ENCODE assay signal across 20 mouse cellular contexts in the genomic region with DNA sequence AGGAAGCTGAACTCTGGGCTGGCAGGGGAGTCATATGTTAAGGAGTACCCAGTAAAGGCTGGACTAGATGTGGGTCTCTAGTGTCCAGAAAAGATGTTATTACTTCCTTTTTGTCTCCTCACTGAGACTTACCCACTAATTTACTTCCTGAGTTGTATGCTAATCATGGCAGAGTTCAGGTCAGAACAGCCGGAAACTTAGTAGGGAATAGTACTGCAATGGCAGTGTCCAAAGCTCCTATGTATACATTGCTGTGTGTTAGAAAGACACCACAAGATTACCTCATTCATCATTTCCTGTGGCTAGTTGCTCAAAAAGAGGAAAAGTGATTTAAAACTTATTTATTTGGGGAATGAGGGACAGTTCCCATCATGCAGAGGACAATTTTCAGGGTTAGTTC. TPM values are rescaled to one million over a fixed set of nuclear protein-coding genes. Genes with fewer than 3 reads are reported as not detected.
"Had no signal": no experiment of that assay in that cellular context is flagged by ENCODE, and none has a peak within 500 bp of the region (broad histone marks: within the 10 kb centered on the region; RNA-seq: fewer than 3 reads in every experiment).

No protein-coding gene starts in this region.

- H3K4me2 ChIP-seq: liver, embryonic 15.5 days; lung, embryonic 15.5 days; midbrain, embryonic 12.5 days; neural tube, embryonic 12.5 days had no signal

- ATAC-seq: liver, postnatal 0 days; lung, postnatal 0 days; midbrain, embryonic 16.5 days had no signal

- DNase-seq: liver, postnatal 0 days; lung, adult 2 months; lung, postnatal 14 days; lung, postnatal 36 days; midbrain, embryonic 14.5 days; right cerebral cortex, postnatal 25 days; right cerebral cortex, postnatal 4 days; spleen, adult 18-20 months; thymus, adult 18-20 months; thymus, postnatal 14 days; thymus, postnatal 36 days had no signal

- H3K4me3 ChIP-seq: liver, embryonic 15.5 days; lung, embryonic 15.5 days; midbrain, embryonic 10.5 days; midbrain, embryonic 12.5 days; neural tube, embryonic 12.5 days had no signal

- H3K27me3 ChIP-seq: liver, embryonic 15.5 days; lung, embryonic 15.5 days; midbrain, embryonic 12.5 days; neural tube, embryonic 12.5 days had no signal

- H3K36me3 ChIP-seq: liver, embryonic 15.5 days; lung, embryonic 15.5 days; midbrain, embryonic 10.5 days; midbrain, embryonic 12.5 days; neural tube, embryonic 12.5 days had no signal

- H3K27ac ChIP-seq: liver, embryonic 15.5 days; lung, embryonic 15.5 days; midbrain, embryonic 10.5 days; midbrain, embryonic 12.5 days; neural tube, embryonic 12.5 days had no signal

- H3K4me1 ChIP-seq: liver, embryonic 15.5 days; lung, embryonic 15.5 days; midbrain, embryonic 12.5 days; neural tube, embryonic 12.5 days had no signal

- H3K9ac ChIP-seq: liver, embryonic 15.5 days; liver, postnatal 0 days; lung, embryonic 15.5 days; midbrain, embryonic 12.5 days; neural tube, embryonic 12.5 days had no signal

- H3K9me3 ChIP-seq: liver, embryonic 15.5 days; lung, embryonic 15.5 days; midbrain, embryonic 10.5 days; midbrain, embryonic 12.5 days; neural tube, embryonic 12.5 days had no signal

RNA-seq across cellular contexts. Expression of gene Kcnip1, which starts 32.1 kb away (rescaled TPM):
- total RNA-seq: megakaryocyte-erythroid progenitor cell, adult 5-6 weeks; neutrophil, adult 5-6 weeks had no signal
- polyA plus RNA-seq: liver, postnatal 0 days had no signal
